Mouse (Mus musculus) bone marrow, adult 2 months (tissue): ENCODE measurements around the gene Mrpl33. TPM values are rescaled to one million over a fixed set of nuclear protein-coding genes. Genes with fewer than 3 reads are reported as not detected.

Experiments used
- H3K27ac ChIP-seq: fragments of 200-500 bp; 2 replicates; pipeline ENCODE4 v1.5.1; 2012; ENCODE audit warnings: low read depth, mild to moderate bottlenecking, control low read depth, inconsistent platforms, low read length; ENCODE audit not compliant: control insufficient read depth, poor library complexity, insufficient read depth
- H3K4me1 ChIP-seq: fragments of 200-500 bp; 2 replicates; pipeline ENCODE4 v1.6.1; 2011; ENCODE audit warnings: low read length; ENCODE audit not compliant: control insufficient read depth, insufficient read depth
- H3K4me3 ChIP-seq: fragments of 200-500 bp; replicated peaks from 2 replicates; pipeline ENCODE3; 2011; ENCODE audit warnings: mild to moderate bottlenecking, low read depth, low read length, control low read depth; ENCODE audit not compliant: control insufficient read depth
- CTCF ChIP-seq: fragments of 200-500 bp; IDR thresholded peaks from 2 replicates; pipeline ENCODE4 v1.5.1; 2011; ENCODE audit warnings: low read length, control low read depth; ENCODE audit not compliant: control insufficient read depth, insufficient read depth
- POLR2A ChIP-seq: fragments of 200-500 bp; IDR thresholded peaks from 2 replicates; pipeline ENCODE4 v1.6.1; 2011; ENCODE audit warnings: low read depth, mild to moderate bottlenecking, control low read depth, low read length, borderline replicate concordance; ENCODE audit not compliant: control insufficient read depth
- WGBS: fragments of 180-500 bp; shearing (Covaris S2); methylation state at CpG from one replicate; pipeline ENCODE4 v1.1.7; 2018; 5-methylcytosine and 5-hydroxymethylcytosine counted together
- polyA plus RNA-seq: library from polyadenylated mRNA; stranded (reverse); fragments of >200 nt; gene quantifications from 2 replicates; pipeline ENCODE4 v1.2.4, GENCODE M21; 2011; ENCODE audit warnings: low replicate concordance; ENCODE audit not compliant: missing spikeins, insufficient read depth, insufficient read length

Gene Mrpl33
- polyA plus RNA-seq, 1 experiment = 162 TPM

- no peak overlapping the region for H3K27ac ChIP-seq
- WGBS = 45% methylated on average over 4 of the region's 4 CpGs
- no peak overlapping the region for H3K4me3 ChIP-seq
- TF ChIP-seq CTCF (no peak), POLR2A (no peak)
- H3K4me1 ChIP-seq = no peaks in the 10 kb centered on the region
Observed at GRCm38 (mm10) chr5:31680183-31680582, 83.4 kb downstream of the Mrpl33 start.

GRCm38 (mm10) chr5:31682305-31682704 lies 85.6 kb downstream of the Mrpl33 start:
- Histone ChIP-seq H3K4me3 (no peak overlapping the region), H3K4me1 (no peaks in the 10 kb centered on the region; the same call in 1 of the 2 replicates), H3K27ac (no peak overlapping the region)
- 78% methylated on average over 1 of the region's 1 CpGs for WGBS
- TF ChIP-seq CTCF (no peak), POLR2A (no peak)

DNA sequence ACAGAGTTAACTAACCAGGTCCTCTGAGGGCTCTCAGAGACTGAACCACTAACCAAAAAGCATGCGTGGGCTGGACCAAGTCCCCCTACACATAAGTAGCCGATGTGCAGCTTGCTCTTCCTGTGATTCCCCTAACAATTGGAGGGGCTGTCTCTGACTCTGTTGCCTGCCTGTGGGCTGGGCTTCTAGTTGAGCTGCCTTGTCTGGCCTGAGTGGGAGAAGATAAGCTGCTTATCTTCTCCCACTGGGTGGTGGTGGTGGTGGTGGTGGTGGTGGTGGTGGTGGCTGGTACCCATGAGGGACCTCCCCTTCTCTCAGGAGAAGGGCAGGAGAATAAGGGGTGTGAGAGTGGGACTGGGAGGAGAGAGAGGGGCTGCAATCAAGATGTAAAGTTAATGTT lies 89.3 kb downstream of the Mrpl33 start:
- Histone ChIP-seq H3K4me3 (no peak overlapping the region), H3K4me1 (no peaks in the 10 kb centered on the region; the same call in 1 of the 2 replicates), H3K27ac (no peak overlapping the region; the same call in 1 of the 2 replicates)
- 54% methylated on average over 2 of the region's 2 CpGs for WGBS
- no peak for TF ChIP-seq POLR2A
- TF ChIP-seq CTCF = no peak

DNA sequence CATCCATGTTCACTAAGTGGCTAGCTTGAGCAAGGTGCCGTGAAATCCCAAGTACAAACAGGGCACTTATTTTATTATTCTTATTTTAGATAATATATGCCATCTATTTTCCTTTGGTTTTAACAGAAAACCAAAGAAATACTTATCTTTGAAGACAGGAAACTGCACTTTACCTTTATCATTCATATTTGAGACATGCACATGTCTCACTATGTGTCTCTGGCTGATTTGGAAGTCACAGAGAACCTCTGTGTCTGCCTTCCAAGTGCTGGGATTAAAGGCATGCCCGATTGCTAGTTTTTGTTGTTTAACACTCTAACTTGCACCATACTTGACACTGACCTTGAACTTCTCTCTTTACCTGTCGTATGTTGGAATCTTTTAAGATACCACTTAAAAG lies 91.2 kb downstream of the Mrpl33 start:
- 66% methylated on average over 3 of the region's 3 CpGs for WGBS
- no peaks in the 10 kb centered on the region; the same call in 1 of the 2 replicates for H3K4me1 ChIP-seq
- TF ChIP-seq POLR2A (no peak), CTCF (no peak)
- H3K4me3 ChIP-seq = no peak overlapping the region
- H3K27ac ChIP-seq = no peak overlapping the region

DNA sequence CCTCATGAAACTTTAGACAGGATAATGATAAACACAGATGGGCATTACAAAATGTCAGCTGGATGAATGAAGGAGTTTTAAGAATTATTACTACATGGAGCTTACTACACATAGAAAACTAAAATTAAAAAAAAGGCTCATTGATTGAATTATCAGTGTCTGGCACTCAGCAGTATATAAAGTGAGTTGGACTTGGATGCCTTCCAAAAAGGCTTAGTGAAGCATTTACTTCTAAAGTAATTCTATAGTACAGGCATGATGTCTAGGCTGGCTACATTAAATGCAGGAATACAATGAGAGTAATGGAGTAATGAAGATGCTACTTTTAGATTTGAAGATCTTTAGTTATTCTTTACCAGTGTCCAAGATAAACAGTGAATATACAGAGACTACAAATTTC lies 96.5 kb downstream of the Mrpl33 start:
- Histone ChIP-seq H3K4me1 (no peaks in the 10 kb centered on the region; the same call in 1 of the 2 replicates), H3K27ac (no peak overlapping the region), H3K4me3 (no peak overlapping the region)
- TF ChIP-seq POLR2A (no peak), CTCF (no peak)

GRCm38 (mm10) chr5:31696971-31697643 lies 100.4 kb downstream of the Mrpl33 start, which contains the start of gene Rbks:
Gene Rbks, minus strand, starts transcription at chr5:31697627.
- H3K4me1 ChIP-seq = no peaks in the 10 kb centered on the region; the same call in 1 of the 2 replicates
- 2% methylated on average over 18 of the region's 18 CpGs for WGBS
- peak within 1 kb of the TSS; percentile 98 for H3K4me3 ChIP-seq
- TF ChIP-seq CTCF (no peak), POLR2A (peak; percentile 41; the same call in 1 of the 2 replicates)
- H3K27ac ChIP-seq = peak within 1 kb of the TSS; percentile 99

- Histone ChIP-seq H3K4me1 (no peaks in the 10 kb centered on the region; the same call in 1 of the 2 replicates), H3K4me3 (peak within 1 kb of the TSS; percentile 98), H3K27ac (peak within 1 kb of the TSS; percentile 99)
- WGBS = under 1% methylated on average over 71 of the region's 71 CpGs
- peak; percentile 65; the same call in 1 of the 2 replicates for TF ChIP-seq POLR2A
- TF ChIP-seq CTCF = no peak
Observed at GRCm38 (mm10) chr5:31697644-31698296, 101.0 kb downstream of the Mrpl33 start, which contains the start of gene Babam2. Gene Babam2, plus strand, starts transcription at chr5:31697684.

GRCm38 (mm10) chr5:31698297-31698726 lies 101.6 kb downstream of the Mrpl33 start:
- no peaks in the 10 kb centered on the region; the same call in 1 of the 2 replicates for H3K4me1 ChIP-seq
- peak overlapping the region; percentile 99 for H3K27ac ChIP-seq
- TF ChIP-seq CTCF = peak; percentile 10; the same call in 1 of the 2 replicates
- TF ChIP-seq POLR2A = 0 out of 2 replicates have a peak, but pooled peaks have one; percentile 7
- H3K4me3 ChIP-seq = peak overlapping the region; percentile 98
- under 1% methylated on average over 16 of the region's 16 CpGs for WGBS
